Mouse (Mus musculus) central nervous system, embryonic 18 days (tissue): ENCODE measurements around the gene Hapln4. TPM values are rescaled to one million over a fixed set of nuclear protein-coding genes. Genes with fewer than 3 reads are reported as not detected.

Experiments used
- polyA plus RNA-seq: library from polyadenylated mRNA; depleted of rRNA; stranded (reverse); fragments of >200 nt; gene quantifications from 2 replicates; pipeline ENCODE4 v1.2.3, GENCODE M21; 2012; rRNA removed

Gene Hapln4
- 0.53 and 0.70 TPM in 2 replicates for polyA plus RNA-seq

DNA sequence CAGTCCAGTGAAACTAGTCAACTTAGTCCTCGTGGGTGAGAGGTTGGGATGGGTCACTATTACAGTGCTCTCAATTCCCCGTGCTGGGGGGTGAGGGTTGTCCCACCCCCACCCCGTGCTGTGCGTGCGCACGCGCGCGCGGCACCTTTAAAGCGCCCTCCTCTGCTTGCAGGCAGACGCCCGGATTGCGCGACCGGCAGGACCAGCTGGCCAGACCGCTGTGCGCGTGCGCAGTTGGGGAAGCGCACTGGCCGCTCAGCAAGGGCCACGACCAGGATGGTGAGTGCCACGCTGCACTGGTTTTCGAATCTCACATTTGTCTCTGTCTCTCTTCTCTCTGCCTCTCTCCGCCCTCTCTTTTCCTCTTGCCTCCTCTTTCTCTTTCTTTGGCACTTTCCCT lies at the start of gene Hapln4:
Gene Hapln4 (plus strand): TSS at position 173 of the 400 bp plus-strand sequence.

DNA sequence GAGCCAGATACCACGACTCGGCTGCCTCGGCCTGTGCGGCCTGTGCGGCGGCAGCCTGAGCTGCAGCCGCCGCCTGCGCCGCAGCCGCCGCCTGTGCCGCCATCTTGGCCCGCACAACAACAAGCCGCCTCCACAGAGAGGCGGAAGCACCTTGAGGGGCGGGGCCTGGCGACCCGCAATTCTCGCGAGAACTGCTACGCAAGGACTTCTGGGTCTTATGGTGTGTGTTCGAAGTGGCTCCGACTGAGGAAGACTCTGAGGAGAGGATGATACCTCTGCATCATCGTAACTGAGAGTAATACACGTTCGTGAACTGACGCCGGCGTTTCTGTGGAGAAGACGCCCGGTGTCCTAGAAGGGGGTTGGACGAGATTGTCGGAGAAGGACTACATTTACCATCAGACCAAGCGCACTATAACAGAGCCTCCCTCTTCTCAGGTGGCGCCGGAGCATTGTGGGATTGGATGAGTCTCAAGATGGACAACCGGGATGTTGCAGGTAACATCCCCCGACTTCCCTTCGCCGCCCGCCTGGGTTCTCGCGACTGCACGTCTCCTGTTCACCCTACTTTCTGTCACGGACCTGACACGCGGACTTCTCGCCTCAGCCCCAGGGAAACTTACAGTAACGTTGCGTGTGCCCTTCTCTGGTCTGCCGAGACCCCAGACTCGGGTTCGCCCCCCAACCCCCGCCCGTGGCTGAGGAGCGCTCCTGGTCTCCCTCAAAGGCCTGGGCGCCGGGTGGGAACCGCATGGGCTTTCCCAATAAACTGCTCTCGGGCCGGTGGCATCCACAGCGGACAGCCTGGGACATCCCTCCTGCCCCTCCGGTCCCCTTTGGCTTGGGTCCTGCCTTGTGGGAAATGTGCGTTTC lies 40.4 kb upstream of the Hapln4 start, which contains the start of the genes Mau2 and Sugp1:
Gene Mau2 (minus strand): TSS at position 152 of the 873 bp plus-strand sequence.
Gene Sugp1 (plus strand): TSS at position 231 of the 873 bp plus-strand sequence.

DNA sequence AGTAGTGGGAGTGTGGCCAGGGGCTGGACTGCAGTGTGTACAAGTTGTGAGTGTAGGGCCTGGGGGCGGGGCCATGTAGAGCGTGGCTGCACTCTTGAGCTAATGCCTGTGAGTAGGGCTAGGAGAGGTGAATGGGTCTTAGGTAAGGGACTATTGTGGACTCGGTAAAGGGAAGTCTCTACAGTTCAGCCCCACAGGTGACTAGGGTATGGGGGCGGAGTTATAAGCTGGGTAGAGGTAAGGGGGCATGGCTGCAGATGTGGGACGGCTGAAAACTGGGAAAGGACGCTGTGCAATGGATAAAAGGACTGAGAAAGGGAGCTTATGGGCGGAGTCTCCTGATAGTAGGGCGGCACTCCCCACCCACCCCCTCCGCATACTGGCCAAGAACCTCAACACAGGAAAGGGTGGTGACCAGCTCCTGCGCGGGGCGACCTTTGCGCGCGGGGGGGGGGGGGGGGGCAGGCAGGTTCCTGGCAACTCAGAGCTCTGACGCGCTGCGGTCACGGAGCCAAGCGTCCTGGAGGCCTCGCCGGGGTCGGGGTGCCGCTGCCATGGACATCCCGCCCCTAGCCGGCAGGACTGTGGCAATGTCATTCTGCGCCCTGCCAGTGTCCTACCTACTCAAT lies 10.7 kb upstream of the Hapln4 start, which contains the start of gene Tm6sf2:
Gene Tm6sf2 (plus strand): TSS at position 484 of the 629 bp plus-strand sequence.

DNA sequence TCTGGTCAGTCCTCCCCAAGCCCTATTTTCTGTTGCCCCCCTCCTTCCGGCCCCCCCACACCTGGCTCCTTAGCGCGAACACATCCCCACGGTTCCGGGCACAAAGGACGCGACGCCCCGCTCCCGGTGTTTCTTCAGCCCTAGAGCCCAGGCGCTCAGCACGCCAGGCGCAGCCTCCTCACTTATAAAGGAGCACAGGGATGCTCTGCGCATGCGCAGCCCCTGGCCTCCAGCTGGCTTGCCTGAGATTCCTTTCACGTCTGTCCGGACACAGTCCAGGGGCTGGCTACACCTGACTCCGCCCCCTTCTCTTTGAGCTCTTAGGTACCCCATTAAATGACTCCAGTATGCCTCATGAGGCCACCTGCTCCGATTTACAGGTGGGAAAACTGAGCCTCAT lies 37.4 kb downstream of the Hapln4 start, which contains the start of gene Ncan:
Gene Ncan (minus strand): TSS at position 207 of the 400 bp plus-strand sequence.

DNA sequence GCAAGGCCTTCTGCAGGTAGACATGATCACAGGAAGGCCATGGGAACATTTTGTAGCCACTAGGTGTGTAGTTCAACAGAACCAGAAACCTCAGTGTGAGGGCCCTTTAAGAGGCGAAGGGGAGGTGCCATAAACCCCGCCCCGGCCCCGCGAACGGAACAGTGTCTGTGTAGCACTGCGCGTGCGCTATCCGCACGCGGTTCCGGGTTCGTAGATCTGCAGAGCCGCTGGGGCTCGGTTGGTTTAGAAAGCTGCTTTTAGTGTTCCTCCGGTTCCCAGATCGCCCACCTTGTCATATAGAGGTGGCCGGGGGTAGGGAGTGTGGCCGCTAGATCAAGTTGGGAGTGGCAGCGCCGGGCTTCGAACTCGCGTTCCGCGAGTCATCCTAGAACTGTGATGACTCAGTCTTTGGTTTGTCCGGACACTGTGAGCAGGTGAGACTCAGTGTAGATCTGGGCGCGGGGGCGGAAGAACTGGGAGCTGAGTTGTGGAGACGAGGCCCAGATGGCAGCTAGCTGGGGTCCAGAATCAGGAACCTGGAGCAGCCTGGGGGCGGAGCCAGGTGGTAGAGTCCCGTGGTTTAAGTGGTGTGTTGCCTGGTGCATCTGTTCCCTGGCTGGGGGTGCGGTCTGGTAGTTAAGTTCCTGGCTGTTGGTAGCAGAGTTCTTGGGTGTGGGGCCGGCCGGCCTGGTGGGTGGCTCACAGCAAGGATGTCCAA lies 48.1 kb downstream of the Hapln4 start, which contains the start of gene Nr2c2ap:
Gene Nr2c2ap (plus strand): TSS at position 168 of the 718 bp plus-strand sequence.

DNA sequence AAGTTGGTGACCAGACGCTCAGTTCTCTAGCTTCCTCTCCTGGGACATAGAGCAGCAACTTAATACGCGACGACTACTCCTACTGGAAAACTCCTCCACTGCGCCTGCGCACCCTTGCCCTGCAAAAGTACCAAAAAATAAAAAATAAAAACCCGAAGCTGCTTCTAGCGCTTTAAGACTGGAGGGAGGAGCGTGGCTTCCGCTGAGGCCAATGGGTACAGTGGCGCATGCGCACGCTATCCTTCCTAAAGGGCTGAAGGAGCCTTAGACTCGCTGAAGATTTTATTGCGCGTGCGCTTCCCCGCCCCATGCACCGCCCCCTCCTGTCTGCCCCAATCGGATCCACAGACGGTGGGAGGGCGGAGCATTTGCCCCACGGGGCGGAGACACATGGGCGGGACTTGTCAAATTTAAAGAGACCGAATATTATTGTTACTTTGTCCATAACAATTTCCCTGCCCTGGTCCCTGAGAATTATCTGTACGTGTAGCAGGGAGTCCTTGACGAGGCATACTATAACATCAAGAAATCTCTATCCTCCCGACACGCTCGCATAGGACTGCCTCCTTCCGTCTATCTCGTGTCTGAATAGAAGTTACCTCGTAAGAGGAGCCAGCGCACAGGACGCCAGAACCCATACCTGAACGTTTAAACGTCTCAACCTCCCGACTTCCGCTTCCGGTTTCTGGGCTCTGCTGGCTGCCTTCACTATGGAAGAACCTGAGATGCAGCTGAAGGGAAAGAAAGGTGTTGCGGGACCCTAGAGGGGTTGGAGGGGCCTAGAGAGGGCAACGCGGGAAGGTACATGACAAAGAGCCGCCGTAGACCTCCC lies 56.0 kb downstream of the Hapln4 start, which contains the start of the genes Rfxank, Borcs8 and Mef2b:
Gene Rfxank (minus strand): TSS at position 129 of the 832 bp plus-strand sequence.
Gene Borcs8 (plus strand): TSS at position 474 of the 832 bp plus-strand sequence.
Gene Mef2b (plus strand): TSS at position 686 of the 832 bp plus-strand sequence.

Other genes with a start within 250 kb of the Hapln4 start
- gene Cilp2, start 195.8 kb upstream of the Hapln4 start, polyA plus RNA-seq: 7.6 and 7.8 TPM in 2 replicates
- gene Tssk6, start 181.3 kb upstream of the Hapln4 start, polyA plus RNA-seq: 0.47 and 0.51 TPM in 2 replicates
- 120 and 129 TPM in 2 replicates for gene Ndufa13, start 180.9 kb upstream of the Hapln4 start, polyA plus RNA-seq
- gene Yjefn3, start 180.7 kb upstream of the Hapln4 start, polyA plus RNA-seq: 10.8 and 11.7 TPM in 2 replicates
- gene Gatad2a, start 87.1 kb upstream of the Hapln4 start, polyA plus RNA-seq: 20.8 and 21.0 TPM in 2 replicates
- gene Mau2, start 40.7 kb upstream of the Hapln4 start, polyA plus RNA-seq: 115 and 119 TPM in 2 replicates
- gene Sugp1, start 40.6 kb upstream of the Hapln4 start, polyA plus RNA-seq: 26.0 and 28.5 TPM in 2 replicates
- 5.8 and 6.4 TPM in 2 replicates for gene Tm6sf2, start 10.5 kb upstream of the Hapln4 start, polyA plus RNA-seq
- 80.6 and 97.8 TPM in 2 replicates for gene Ncan, start 37.4 kb downstream of the Hapln4 start, polyA plus RNA-seq
- gene Nr2c2ap, start 47.9 kb downstream of the Hapln4 start, polyA plus RNA-seq: 28.4 and 28.9 TPM in 2 replicates
- 14.2 and 16.7 TPM in 2 replicates for gene Rfxank, start 55.7 kb downstream of the Hapln4 start, polyA plus RNA-seq
- gene Borcs8, start 56.0 kb downstream of the Hapln4 start, polyA plus RNA-seq: 107 and 110 TPM in 2 replicates
- 0.31 and 0.49 TPM in 2 replicates for gene Mef2b, start 56.3 kb downstream of the Hapln4 start, polyA plus RNA-seq
- gene Tmem161a, start 88.9 kb downstream of the Hapln4 start, polyA plus RNA-seq: 88.0 and 105 TPM in 2 replicates
- gene Slc25a42, start 128.8 kb downstream of the Hapln4 start, polyA plus RNA-seq: 30.8 and 32.6 TPM in 2 replicates
- 144 and 148 TPM in 2 replicates for gene Sugp2, start 150.8 kb downstream of the Hapln4 start, polyA plus RNA-seq
- 143 and 144 TPM in 2 replicates for gene Armc6, start 151.0 kb downstream of the Hapln4 start, polyA plus RNA-seq
- gene Homer3, start 199.4 kb downstream of the Hapln4 start, polyA plus RNA-seq: 39.3 and 42.2 TPM in 2 replicates
- 53.5 and 59.7 TPM in 2 replicates for gene Ddx49, start 219.0 kb downstream of the Hapln4 start, polyA plus RNA-seq
- gene Cope, start 219.1 kb downstream of the Hapln4 start, polyA plus RNA-seq: 260 and 266 TPM in 2 replicates
- 37.7 and 45.2 TPM in 2 replicates for gene Cers1, start 232.3 kb downstream of the Hapln4 start, polyA plus RNA-seq
- gene Gdf1, start 246.4 kb downstream of the Hapln4 start, polyA plus RNA-seq: 13.0 and 13.6 TPM in 2 replicates